In genomic region chr12:56402844-56403243, GRCm38 (mm10) we compare ENCODE assay signal across 1 mouse cellular context.
TF ChIP-seq lines count a peak whose summit lies in the region.

No protein-coding gene starts in this region.

TF ChIP-seq in CH12.LX, 34 proteins besides CTCF, POLR2A, EP300 and RAD21 (continued from another document):
- TF ChIP-seq JUND (conservative IDR thresholded peaks at IDR 0.05; ENCODE audit: low read depth, low read length), result peak; percentile 49; the same call in 1 of the 2 replicates
- TF ChIP-seq USF1 (IDR thresholded peaks at IDR 0.05; ENCODE audit: low read depth, low read length), result no peak
TF ChIP-seq in CH12.LX: peak in this region for 19.
